Mouse (Mus musculus) kidney, postnatal 4 days (tissue): ENCODE results near the gene Itpr3.

Experiments
- DNase-seq, 2 experiments: peaks; one replicate each; pipeline ENCODE4 v3.0.0; 2021; ENCODE audit warnings: mixed read lengths in 2 of 2

Gene Itpr3

DNA sequence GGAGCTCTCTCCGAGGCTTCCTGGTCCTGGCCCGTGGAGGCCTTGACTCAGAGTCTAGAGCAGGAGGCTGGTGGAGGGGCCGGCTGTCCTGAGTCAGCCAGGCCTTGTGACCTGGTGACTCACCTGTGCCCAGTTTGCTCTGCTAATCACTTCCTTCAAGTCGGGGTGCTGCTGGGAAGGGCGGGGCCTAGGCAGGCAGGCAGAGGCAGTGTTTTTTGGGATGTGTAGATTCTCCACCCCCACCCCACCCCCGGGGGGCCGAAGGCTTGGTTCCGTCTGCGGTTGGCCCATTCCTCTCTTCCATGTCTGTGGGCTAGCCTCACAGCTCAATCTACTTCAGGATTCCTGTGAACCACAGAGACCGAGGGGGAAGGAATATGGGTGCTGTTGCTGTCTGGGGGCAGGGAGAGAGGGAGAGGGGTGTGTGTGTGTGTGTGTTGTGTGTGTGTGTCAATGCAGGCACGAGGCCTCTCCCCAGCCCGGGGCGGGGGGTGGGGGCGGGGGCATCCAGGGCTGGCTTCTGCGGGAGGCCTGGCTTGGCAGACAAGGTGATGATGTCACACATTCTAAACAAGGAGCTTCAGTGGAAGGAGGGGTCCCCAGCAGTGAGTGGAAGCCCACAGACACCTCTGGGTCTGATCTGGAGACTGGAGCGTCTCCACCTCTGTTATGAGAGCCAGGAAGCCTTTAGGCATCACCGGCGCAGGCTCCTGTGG lies 18.6 kb upstream of the Itpr3 start:
- DNase-seq = peak; percentile 20 to 50

- DNase-seq = peak in 1 of 2 experiments; percentile 32
Measured at GRCm38 (mm10) chr17:27039432-27040102, 17.5 kb upstream of the Itpr3 start.

- peak; percentile 79 to 87 for DNase-seq
Measured at GRCm38 (mm10) chr17:27040304-27041045, 16.6 kb upstream of the Itpr3 start.

DNA sequence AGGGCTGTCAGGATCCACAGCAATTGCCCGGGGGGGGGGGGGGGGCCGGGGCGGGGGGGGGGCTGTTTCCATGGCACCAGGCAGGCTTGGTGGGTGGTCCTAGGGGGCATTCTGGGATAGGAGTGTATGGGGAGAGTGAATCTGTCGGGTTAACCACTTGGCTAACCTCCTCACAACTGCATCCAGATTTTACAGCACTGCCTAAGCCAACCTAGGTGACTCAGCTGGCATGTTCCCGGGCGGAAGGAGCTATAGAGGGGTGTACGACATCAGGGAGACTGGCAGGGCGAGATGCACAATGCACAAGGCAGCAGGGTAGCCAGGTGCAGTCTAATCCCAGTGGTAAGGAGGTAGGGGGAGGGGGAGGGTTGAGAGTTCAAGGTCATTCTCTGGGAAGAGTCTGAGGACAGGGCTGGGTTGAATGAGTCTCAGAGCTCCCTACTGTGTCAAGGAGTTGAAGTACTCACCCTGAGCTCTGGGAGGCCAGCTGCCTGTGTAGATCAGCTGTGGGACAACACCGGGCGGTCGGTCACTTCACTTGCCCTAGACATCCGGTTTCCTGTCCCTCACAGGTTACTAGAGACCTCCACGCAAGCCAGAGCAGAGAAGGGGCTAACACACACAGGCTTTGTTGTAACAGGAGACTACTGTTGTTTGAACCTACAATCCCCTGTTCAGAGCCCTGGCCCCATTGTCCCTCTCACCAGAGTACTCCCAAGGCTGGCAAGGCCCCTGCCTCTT lies 15.9 kb upstream of the Itpr3 start:
- DNase-seq = peak; percentile 33 to 47

- no peak for DNase-seq
Measured at GRCm38 (mm10) chr17:27041787-27042055, 15.4 kb upstream of the Itpr3 start.

- DNase-seq = peak; percentile 34 to 65
Measured at GRCm38 (mm10) chr17:27042840-27043239, 14.3 kb upstream of the Itpr3 start.

DNA sequence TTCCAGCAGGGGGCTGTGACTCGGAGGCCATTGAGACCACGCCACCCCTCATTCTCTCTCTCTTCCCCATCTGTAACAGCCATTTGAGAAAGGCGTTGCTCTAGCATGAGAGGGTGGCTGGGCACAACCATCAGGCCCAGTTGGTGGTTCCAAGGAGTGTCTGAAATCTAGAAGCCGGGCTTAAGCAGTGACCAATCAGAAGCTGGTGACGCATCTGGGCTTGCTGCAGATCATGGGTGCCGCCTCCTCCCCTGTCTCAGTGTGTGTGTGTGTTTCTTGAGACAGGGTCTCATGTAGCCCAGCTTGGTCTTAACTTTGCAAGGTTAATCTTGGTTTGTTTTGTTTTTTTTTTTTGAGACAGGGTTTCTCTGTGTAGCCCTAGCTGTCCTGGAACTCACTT lies 11.9 kb upstream of the Itpr3 start:
- DNase-seq = no peak

- peak; percentile 56 to 65 for DNase-seq
Measured at GRCm38 (mm10) chr17:27047762-27048444, 9.2 kb upstream of the Itpr3 start.

DNA sequence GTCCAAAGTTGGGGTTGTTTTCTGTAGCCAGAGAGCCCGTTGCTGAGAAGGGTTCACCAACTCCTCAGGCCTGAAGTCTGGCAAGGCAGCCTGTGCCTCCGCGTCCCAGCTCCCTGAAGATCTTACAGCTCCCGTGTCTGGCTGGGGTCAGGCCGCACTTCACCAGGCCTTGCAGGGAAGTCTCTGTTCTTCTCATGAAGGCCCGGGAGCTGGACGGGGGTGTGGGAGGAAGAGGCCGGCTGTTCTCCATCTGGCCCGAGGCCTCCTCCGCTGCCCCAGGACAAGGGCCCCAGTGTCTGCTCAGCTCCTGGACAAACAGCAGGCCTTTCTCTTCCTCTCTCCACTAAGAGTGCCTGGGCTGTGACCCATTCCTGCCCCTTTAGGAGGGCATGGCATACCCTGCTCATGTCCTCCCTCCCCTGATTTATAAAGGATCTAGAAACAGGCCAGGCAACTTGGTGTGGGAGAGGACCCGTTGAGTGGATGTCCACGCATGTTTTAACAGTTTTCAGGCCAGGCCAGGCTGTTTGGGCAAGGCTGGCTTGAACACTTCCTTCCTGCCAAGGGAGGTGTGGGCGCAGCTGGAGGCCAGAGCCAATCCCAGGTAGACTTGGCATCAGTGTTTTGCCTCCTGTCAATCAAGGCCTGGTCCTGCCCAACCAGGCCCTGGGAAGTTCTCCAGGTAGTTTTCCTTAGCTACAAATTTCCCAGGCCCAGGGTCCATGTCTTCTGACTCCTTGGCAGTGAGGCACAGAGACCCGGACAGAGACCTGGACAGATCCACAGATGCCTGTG lies 8.5 kb upstream of the Itpr3 start:
- peak; percentile 66 to 79 for DNase-seq

- no peak for DNase-seq
Measured at GRCm38 (mm10) chr17:27050853-27051252, 6.3 kb upstream of the Itpr3 start.

DNA sequence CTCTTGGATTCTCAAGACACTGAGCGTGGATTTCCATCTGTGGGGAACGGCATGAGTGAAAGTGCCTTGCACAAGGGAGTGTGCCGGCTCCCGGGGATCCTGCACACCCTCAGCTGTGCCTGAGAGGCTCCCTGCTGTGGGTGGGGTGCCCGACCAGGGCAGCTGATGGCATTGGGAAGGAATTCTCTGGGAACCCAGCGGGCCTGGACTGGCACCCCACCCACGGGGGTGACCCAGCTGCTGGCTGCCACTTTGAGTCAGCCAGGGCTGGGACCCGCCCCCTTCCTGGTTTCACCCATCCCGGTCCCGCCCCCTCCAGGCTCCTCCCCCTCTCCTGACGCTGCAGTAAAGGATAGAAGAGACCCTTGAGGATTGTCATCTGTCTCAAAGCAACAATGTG lies 5.6 kb upstream of the Itpr3 start:
- peak; percentile 82 to 87 for DNase-seq

GRCm38 (mm10) chr17:27056170-27056569 lies 934 bp upstream of the Itpr3 start:
- DNase-seq = peak; percentile 79 to 87

GRCm38 (mm10) chr17:27057517-27058055 lies 482 bp downstream of the Itpr3 start:
- no peak for DNase-seq

DNA sequence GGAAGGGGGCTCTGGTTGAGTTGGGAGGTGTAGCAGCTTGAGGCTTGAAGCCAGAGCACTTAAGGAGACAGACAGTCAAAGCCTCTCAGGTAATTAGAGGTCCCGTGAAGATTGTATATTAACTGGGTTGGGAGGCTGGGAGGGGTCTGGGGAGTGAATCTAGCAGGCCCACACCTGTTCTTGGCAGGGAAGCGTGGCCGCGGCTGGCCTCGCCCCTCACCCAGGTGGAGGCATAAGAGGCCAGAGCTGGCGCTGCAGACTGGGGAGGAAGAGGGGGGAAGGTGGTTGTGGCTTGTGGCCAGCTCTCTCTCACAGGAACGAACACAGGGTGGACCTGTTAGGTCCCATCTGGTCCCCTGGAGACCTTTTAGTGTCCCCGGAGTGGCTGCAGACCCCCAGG lies 3.6 kb downstream of the Itpr3 start:
- DNase-seq = peak in 1 of 2 experiments; percentile 70

DNA sequence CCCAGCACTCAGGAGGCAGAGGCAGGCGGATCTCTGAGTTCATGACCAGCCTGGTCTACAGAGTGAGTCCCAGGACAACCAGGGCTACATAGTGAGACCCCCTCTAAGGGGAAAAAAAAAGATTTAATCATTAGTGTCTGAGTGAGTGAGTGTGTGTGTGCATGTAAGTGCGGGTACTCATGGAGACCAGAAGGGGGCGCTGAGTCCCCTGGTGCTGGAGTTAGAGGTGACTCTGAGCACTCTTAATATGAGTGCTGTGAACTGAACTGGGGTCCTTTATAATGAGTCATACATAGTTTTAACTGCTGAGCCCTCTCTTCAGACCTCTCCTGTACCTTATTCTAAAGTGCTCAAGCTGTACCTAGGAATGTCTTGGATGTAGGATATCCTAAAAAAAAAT lies 4.6 kb downstream of the Itpr3 start:
- DNase-seq = no peak

DNA sequence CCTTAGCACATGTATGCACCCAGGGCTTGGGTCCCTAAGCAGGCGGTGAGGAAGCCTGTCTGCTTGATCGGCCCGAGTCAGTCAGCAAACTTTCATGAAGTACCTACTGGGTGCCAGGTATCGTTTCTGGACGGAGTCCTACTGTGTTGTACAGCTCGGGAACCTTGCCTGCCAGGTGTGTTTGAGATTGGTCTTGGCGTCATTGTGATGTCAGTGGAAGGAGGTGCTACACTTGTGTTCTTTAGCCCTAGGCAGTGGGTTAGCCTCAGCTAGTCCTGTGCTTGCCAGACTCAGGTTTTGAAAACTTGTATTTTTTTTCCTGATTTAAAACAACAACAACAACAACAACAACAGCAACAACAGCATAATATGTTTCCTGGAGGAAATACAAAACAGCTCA lies 5.6 kb downstream of the Itpr3 start:
- DNase-seq = no peak

- peak in 1 of 2 experiments; percentile 34 for DNase-seq
Measured at GRCm38 (mm10) chr17:27063717-27064116, 6.6 kb downstream of the Itpr3 start.

- DNase-seq = no peak
Measured at GRCm38 (mm10) chr17:27064195-27064594, 7.1 kb downstream of the Itpr3 start.

DNA sequence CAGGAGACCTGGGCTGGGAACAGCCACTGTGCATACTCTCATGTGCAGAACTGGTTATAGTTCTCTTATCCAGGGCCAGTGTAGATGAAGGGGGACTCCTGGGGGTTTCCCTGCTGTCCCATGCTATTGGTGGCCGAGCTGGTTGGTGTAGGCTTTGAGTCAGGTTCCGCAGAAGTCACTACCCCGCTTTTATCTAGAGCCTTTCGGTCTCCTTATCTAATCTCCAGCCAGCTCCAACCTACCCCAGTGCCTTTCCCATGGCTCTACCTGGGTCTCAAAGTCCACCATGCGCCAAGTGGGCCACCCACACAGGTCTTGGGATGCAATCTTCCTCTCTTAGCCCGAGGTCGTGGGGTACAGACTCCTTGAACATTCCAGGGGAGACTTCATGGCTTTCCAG lies 9.0 kb downstream of the Itpr3 start:
- DNase-seq = no peak

DNA sequence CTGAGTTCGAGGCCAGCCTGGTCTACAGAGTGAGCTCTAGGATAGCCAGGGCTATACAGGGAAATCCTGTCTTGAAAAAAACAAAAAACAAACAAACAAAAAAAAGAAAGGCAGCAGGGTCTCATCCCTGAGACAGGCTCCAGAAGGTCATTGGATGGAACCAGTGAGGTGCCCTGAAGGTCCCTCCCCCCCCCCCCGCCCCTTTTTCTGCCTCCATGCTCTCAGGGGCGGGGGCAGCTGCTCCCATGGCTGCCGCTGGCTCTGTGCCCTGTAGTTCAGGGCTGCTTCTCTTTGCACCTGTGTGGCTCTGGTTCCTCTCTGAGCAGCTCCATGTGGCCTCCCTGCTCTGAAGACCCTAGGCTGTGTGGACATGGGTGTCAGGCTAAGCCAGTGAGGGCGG lies 12.0 kb downstream of the Itpr3 start:
- no peak for DNase-seq

DNA sequence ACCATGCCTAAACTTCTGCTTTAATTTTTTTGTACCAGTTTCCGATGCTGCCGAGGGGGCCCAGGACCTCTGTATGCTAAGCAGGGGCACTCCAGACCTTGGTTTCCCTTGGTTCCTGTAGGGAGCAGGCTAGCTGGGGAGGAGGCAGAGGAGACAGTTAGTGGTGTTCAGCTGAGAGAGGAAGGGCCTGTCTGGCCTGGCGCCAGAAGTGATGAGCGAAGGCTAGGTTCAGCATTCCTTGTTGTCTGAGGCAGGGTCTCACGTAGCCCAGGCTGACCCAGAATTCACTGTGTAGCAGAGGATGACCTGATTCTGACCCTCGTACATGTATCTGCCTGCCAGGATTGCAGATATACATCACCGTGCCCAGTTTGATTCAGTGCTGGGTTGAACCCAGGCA lies 13.8 kb downstream of the Itpr3 start:
- DNase-seq = no peak

DNA sequence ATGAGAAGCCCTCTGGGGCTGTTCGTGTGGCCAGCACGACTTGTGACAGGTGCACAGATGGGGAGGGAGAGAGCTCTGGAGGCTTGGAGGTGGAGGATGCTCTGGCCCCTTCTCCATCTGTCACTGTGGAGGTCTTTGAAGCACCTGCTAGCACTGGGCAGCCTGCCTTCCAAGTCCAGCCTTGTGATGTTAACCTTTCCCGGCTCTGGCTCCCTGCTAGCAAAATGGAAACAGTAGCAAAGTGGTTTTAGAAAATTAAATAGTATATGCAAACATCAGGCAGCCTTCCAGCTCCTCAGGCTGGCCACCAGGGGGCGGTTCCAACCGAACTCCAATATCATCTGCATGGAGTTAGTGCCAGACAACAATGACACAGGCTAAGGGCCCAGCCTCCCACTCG lies 14.5 kb downstream of the Itpr3 start:
- peak; percentile 70 to 72 for DNase-seq
